Mouse (Mus musculus) heart, adult 2 months (tissue): Measurements from ENCODE around the gene Alg9.

Source experiments
- CTCF ChIP-seq: fragments of 200-600 bp; IDR thresholded peaks from 2 replicates; pipeline ENCODE4 v1.8.1; 2022; ENCODE audit warnings: antibody characterized with exemption, mild to moderate bottlenecking, moderate library complexity
- POLR2A ChIP-seq: fragments of 200-500 bp; IDR thresholded peaks from 2 replicates; pipeline ENCODE4 v1.6.1; 2011; ENCODE audit warnings: mild to moderate bottlenecking, low read depth, low read length, control low read depth; ENCODE audit not compliant: insufficient read depth

GRCm38 (mm10) chr9:50815666-50816065 lies 40.8 kb downstream of the Alg9 start:
- TF ChIP-seq CTCF (no peak), POLR2A (no peak)
